Mouse (Mus musculus) E14TG2a.4 (cell line): ENCODE measurements around the gene 1700012B07Rik.

Experiments used
- CTCF ChIP-seq: conservative IDR thresholded peaks from 2 replicates; pipeline ENCODE4 v1.5.1; 2014; ENCODE audit warnings: low read length
- NANOG ChIP-seq: IDR thresholded peaks from 2 replicates; pipeline ENCODE4 v1.6.1; 2014; ENCODE audit warnings: borderline replicate concordance, low read length, mixed read lengths
- POU5F1 ChIP-seq: IDR thresholded peaks from 2 replicates; pipeline ENCODE4 v1.6.1; 2014; ENCODE audit warnings: low read length, borderline replicate concordance

GRCm38 (mm10) chr11:109758616-109759215, 69.1 kb downstream of the 1700012B07Rik start:
- TF ChIP-seq POU5F1 (no peak), CTCF (no peak), NANOG (no peak)
